Mouse (Mus musculus): ENCODE measurements around the gene Serpina1f.
"Not testable (repeated sequence)": the region's sequence is repeated elsewhere in the genome, so short reads cannot be mapped to it uniquely, and the experiment has no call there.

Serpina1f gene

GRCm38 (mm10) chr12:103695429-103695828 is at the start of gene Serpina1f:
Serpina1f (minus strand) TSS chr12:103695529.
- no peak for DNase-seq

- not testable (repeated sequence) for DNase-seq
Measured at GRCm38 (mm10) chr12:103737791-103738580, 42.7 kb upstream of the Serpina1f start.

GRCm38 (mm10) chr12:103735566-103735965 is 40.2 kb upstream of the Serpina1f start:
- DNase-seq: not testable (repeated sequence)

- DNase-seq: not testable (repeated sequence)
Measured at GRCm38 (mm10) chr12:103735101-103735500, 39.8 kb upstream of the Serpina1f start.

- peak in 1 of 2 experiments; percentile 60 for DNase-seq
Measured at GRCm38 (mm10) chr12:103711537-103711936, 16.2 kb upstream of the Serpina1f start.

GRCm38 (mm10) chr12:103710405-103710804 is 15.1 kb upstream of the Serpina1f start:
- no peak for DNase-seq

- no peak for DNase-seq
Measured at GRCm38 (mm10) chr12:103706113-103706512, 10.8 kb upstream of the Serpina1f start.

GRCm38 (mm10) chr12:103705547-103705946 is 10.2 kb upstream of the Serpina1f start:
- DNase-seq: peak in 1 of 2 experiments; percentile 42

- peak; percentile 52 to 71 for DNase-seq
Measured at GRCm38 (mm10) chr12:103700144-103700750, 4.9 kb upstream of the Serpina1f start.

- no peak for DNase-seq
Measured at GRCm38 (mm10) chr12:103688221-103688814, 7.0 kb downstream of the Serpina1f start.

GRCm38 (mm10) chr12:103687021-103687420 is 8.3 kb downstream of the Serpina1f start:
- no peak for DNase-seq

GRCm38 (mm10) chr12:103686050-103686449 is 9.3 kb downstream of the Serpina1f start:
- DNase-seq: no peak

- DNase-seq: no peak
Measured at GRCm38 (mm10) chr12:103685386-103685785, 9.9 kb downstream of the Serpina1f start.

GRCm38 (mm10) chr12:103683775-103684174 is 11.6 kb downstream of the Serpina1f start:
- no peak for DNase-seq

GRCm38 (mm10) chr12:103681739-103682138 is 13.6 kb downstream of the Serpina1f start:
- DNase-seq: peak in 1 of 2 experiments; percentile 29

GRCm38 (mm10) chr12:103681169-103681568 is 14.2 kb downstream of the Serpina1f start:
- DNase-seq: no peak

- not testable (repeated sequence) for DNase-seq
Measured at GRCm38 (mm10) chr12:103679853-103680252, 15.5 kb downstream of the Serpina1f start.

- DNase-seq: no peak
Measured at GRCm38 (mm10) chr12:103676039-103676438, 19.3 kb downstream of the Serpina1f start, which contains the start of gene Serpina16. Serpina16 (minus strand) TSS chr12:103676139.

GRCm38 (mm10) chr12:103673179-103673578 is 22.1 kb downstream of the Serpina1f start:
- DNase-seq: no peak

- DNase-seq: no peak
Measured at GRCm38 (mm10) chr12:103671483-103671882, 23.8 kb downstream of the Serpina1f start.

GRCm38 (mm10) chr12:103670964-103671363 is 24.4 kb downstream of the Serpina1f start:
- DNase-seq: no peak

GRCm38 (mm10) chr12:103670344-103670743 is 25.0 kb downstream of the Serpina1f start:
- no peak for DNase-seq

- no peak for DNase-seq
Measured at GRCm38 (mm10) chr12:103665286-103665685, 30.0 kb downstream of the Serpina1f start.
